Mouse (Mus musculus) cerebellum, adult 2 months (tissue): ENCODE measurements around the gene Ptger1. TPM values are rescaled to one million over a fixed set of nuclear protein-coding genes. Genes with fewer than 3 reads are reported as not detected.
A peak's percentile ranks its signal among the peaks of the same experiment; 100 is the strongest.

Experiments used
- DNase-seq, 2 experiments: peaks; one replicate each; pipeline ENCODE4 v3.0.0; 2021
- H3K27ac ChIP-seq: fragments of 200-500 bp; 2 replicates; pipeline ENCODE4 v1.5.1; 2012; ENCODE audit warnings: low read length, control low read depth, inconsistent platforms; ENCODE audit not compliant: insufficient read depth
- H3K27me3 ChIP-seq: fragments of 200-500 bp; 2 replicates; pipeline ENCODE4 v1.6.1; 2012; ENCODE audit warnings: inconsistent platforms, mild to moderate bottlenecking, low read length, moderate library complexity; ENCODE audit not compliant: control insufficient read depth, insufficient read depth
- H3K4me1 ChIP-seq: fragments of 200-500 bp; 2 replicates; pipeline ENCODE4 v1.6.1; 2011; ENCODE audit warnings: low read length; ENCODE audit not compliant: control insufficient read depth, insufficient read depth
- H3K4me3 ChIP-seq: fragments of 200-500 bp; replicated peaks from 2 replicates; pipeline ENCODE3; 2011; ENCODE audit warnings: mild to moderate bottlenecking, low read depth, low read length, control low read depth; ENCODE audit not compliant: insufficient read depth
- CTCF ChIP-seq: fragments of 200-500 bp; IDR thresholded peaks from 2 replicates; pipeline ENCODE4 v1.5.1; 2011; ENCODE audit warnings: low read depth, mild to moderate bottlenecking, control low read depth, low read length, moderate library complexity, borderline replicate concordance; ENCODE audit not compliant: insufficient read depth
- POLR2A ChIP-seq: fragments of 200-500 bp; IDR thresholded peaks from 2 replicates; pipeline ENCODE4 v1.6.1; 2011; ENCODE audit warnings: low read length, control low read depth, borderline replicate concordance; ENCODE audit not compliant: insufficient read depth
- WGBS: fragments of 180-500 bp; shearing (Covaris S2); methylation state at CpG from one replicate; pipeline ENCODE4 v1.1.7; 2018; 5-methylcytosine and 5-hydroxymethylcytosine counted together
- polyA plus RNA-seq: library from polyadenylated mRNA; depleted of rRNA; stranded (reverse); fragments of >200 nt; gene quantifications from 2 replicates; pipeline ENCODE4 v1.2.3, GENCODE M21; 2012

The Ptger1 gene
- polyA plus RNA-seq, 1 experiment: 0.77 TPM

DNA sequence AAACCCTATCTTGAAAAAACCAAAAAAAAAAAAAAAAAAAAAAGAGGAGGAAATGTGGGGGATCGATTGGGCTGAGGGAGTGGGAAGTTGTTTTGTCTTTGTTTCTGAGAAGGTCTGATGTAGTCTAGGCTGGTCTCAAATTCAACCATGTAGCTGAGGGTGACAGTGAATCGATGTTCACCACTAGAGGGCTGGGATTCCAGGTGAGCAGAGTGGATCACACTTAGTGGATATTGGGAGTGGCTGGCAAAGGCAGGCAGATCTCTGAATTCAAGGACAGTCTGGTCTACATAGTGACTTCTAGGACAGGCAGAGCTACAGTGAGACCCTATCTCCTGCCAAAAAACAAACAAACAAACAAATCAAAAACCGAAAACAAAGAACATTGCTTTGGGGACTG, 41.7 kb upstream of the Ptger1 start:
- TF ChIP-seq POLR2A: no peak
- peak; percentile 67 for TF ChIP-seq CTCF
- peak; percentile 42 to 44 for DNase-seq
- WGBS: 46% methylated on average over 3 of the region's 3 CpGs
- H3K4me1 ChIP-seq: no peaks in the 10 kb centered on the region; the same call in 1 of the 2 replicates
- no peak overlapping the region for H3K4me3 ChIP-seq
- no peak overlapping the region for H3K27ac ChIP-seq
- no peaks in the 10 kb centered on the region for H3K27me3 ChIP-seq

DNA sequence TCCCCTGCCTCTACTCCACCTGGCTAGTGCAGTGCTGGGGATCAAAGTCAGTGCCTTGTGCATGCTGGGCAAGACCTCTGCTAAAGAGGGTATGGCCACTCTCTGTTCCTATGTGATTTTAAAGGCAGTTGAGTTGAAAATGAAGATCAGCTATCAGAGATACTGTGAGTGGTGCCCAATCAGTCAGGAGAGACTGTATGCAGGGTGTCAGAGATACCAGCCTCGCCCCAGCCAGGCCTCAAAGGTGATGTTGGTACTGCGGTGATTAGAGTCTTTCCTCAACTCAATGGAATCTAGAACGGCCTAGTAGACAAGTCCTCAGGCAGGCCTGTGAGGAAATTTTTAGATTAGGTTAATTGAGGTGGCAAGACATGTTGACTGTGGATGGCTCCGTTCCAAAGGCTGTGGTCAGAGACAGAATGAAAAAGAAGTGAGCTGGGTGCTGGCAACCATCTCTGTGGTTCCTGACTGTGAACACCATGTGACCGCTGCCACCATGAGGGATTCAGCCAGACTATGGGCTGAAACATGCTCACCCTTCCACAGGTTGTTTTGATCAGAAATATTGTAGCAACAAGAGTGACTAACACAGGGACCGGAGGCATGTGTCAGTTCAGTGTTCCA, 40.7 kb upstream of the Ptger1 start:
- Histone ChIP-seq H3K27me3 (no peaks in the 10 kb centered on the region), H3K4me1 (no peaks in the 10 kb centered on the region; the same call in 1 of the 2 replicates), H3K4me3 (no peak overlapping the region), H3K27ac (no peak overlapping the region)
- WGBS: 87% methylated on average over 6 of the region's 6 CpGs
- DNase-seq: no peak
- no peak for TF ChIP-seq POLR2A
- no peak for TF ChIP-seq CTCF

DNA sequence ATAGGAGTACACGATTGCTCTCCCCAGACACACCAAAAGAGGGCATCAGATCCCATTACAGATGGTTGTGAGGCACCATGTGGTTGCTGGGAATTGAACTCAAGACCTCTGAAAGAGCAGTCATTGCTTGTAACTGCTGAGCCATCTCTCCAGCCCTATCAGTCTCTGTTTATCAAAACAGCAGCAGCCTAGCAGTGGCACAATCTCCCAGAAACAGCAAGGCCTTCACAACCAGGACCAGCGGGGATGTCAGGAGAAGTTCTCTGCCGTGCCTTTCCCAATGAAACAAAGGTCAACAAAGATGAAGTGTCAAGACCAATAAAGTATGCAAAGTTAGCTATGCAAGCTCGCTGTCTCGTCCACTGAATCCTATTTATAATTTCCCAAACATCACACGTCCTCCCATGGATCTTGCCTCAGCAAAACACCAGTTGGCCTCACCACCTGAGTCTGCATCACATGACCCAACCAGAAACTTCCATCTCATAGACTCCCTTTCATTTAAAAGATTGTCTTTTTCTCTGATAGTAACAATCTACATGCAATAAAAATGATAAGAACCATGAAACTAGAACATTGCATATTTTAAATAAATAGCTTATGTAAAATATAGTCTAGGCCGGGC, 34.3 kb upstream of the Ptger1 start:
- Histone ChIP-seq H3K4me1 (no peaks in the 10 kb centered on the region), H3K27me3 (no peaks in the 10 kb centered on the region), H3K4me3 (no peak overlapping the region), H3K27ac (no peak overlapping the region)
- TF ChIP-seq POLR2A (no peak), CTCF (no peak)
- 86% methylated on average over 7 of the region's 7 CpGs for WGBS
- no peak for DNase-seq

DNA sequence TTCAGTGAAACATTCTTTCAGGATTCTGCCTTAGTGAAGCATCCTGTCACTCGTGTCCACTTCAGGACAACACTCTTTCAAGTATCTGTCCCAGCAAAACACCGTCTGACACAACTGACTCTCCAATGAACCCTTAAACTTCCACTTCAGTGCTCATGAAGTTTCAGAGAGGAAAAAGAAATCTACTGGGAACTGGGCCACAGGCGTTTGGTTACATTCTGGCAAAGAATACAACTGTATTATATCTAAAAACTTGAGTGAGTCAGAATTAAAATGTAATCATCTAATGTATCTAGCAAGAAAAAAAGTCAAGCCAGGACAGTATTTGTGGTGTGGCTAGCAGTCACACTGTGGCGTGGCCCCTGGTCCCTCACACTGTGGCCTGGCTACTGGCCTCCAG, 27.6 kb upstream of the Ptger1 start:
- no peaks in the 10 kb centered on the region for H3K4me1 ChIP-seq
- WGBS: 53% methylated on average over 4 of the region's 4 CpGs
- no peaks in the 10 kb centered on the region for H3K27me3 ChIP-seq
- no peak overlapping the region for H3K27ac ChIP-seq
- TF ChIP-seq CTCF: no peak
- no peak for TF ChIP-seq POLR2A
- no peak overlapping the region for H3K4me3 ChIP-seq
- no peak for DNase-seq

DNA sequence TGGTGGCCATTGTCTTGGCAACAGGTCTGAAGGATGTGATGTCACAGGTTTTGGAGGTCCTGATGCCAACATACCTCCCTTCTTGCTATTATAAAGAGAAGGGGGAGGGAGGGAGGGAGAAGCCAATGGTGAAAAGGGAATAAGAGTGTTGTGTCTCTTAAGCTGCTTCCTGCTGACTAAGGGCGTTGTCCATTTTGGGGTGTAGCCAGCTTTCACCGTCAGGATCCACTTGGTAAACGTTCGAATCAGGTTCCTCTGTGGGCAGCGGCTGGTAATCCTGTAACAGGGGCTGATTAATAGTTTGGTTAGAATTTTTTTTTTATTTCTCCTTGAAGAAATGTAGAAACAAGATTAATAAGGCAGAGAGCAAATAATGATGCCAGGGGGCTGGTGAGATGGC, 26.8 kb upstream of the Ptger1 start:
- no peaks in the 10 kb centered on the region for H3K4me1 ChIP-seq
- TF ChIP-seq POLR2A (no peak), CTCF (no peak)
- WGBS: 68% methylated on average over 5 of the region's 5 CpGs
- no peak overlapping the region for H3K4me3 ChIP-seq
- H3K27me3 ChIP-seq: no peaks in the 10 kb centered on the region
- no peak overlapping the region for H3K27ac ChIP-seq
- DNase-seq: no peak

DNA sequence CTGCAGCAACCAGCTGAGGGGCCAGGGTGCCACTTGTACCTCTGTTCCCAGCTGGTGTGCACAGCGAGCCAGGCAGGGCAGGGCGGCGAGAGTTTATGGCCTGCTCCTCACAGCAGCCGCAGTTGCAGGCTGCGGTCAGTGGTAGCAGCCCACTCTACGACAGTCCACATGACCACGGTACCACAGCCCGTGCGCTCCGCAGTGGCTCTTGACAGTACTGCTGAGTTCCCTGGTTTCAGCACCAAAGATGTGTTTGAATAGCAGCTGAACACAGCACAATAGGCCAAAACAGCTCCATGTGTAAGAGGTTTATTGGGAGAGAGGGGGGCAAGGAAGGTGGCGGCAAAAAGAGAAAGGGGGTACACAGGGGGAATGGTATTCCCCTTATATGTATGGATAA, 19.0 kb upstream of the Ptger1 start:
- TF ChIP-seq CTCF: no peak
- TF ChIP-seq POLR2A: no peak

DNA sequence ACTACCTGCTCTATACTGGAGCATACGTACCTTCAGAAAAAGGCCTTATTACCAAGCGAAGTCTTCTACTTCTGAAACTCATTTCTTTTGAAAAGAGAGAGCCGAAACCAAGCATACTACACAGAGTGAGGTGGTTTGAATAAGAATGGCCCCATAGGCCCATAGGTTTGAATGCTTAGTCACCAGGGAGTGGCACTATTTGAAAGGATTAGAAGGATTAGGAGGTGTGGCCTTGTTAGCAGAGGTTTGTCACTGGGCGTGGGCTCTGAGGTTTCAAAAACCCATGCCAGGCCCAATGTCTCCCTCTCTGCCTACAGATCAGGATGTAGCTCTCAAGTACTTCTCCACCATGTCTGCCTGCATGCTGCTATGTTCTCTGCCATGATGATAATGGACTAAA, 18.4 kb upstream of the Ptger1 start:
- no peaks in the 10 kb centered on the region for H3K27me3 ChIP-seq
- no peak overlapping the region for H3K27ac ChIP-seq
- no peak for DNase-seq
- H3K4me3 ChIP-seq: no peak overlapping the region
- 94% methylated on average over 4 of the region's 4 CpGs for WGBS
- TF ChIP-seq CTCF (no peak), POLR2A (no peak)
- peaks cover 3% of the 10 kb centered on the region; the same call in 1 of the 2 replicates for H3K4me1 ChIP-seq

More for the DNA sequence above, 19.0 kb upstream of the Ptger1 start:
- H3K4me3 ChIP-seq: no peak overlapping the region
- H3K4me1 ChIP-seq: peaks cover 3% of the 10 kb centered on the region; the same call in 1 of the 2 replicates
- 95% methylated on average over 11 of the region's 11 CpGs for WGBS
- H3K27me3 ChIP-seq: no peaks in the 10 kb centered on the region
- DNase-seq: no peak
- H3K27ac ChIP-seq: no peak overlapping the region

DNA sequence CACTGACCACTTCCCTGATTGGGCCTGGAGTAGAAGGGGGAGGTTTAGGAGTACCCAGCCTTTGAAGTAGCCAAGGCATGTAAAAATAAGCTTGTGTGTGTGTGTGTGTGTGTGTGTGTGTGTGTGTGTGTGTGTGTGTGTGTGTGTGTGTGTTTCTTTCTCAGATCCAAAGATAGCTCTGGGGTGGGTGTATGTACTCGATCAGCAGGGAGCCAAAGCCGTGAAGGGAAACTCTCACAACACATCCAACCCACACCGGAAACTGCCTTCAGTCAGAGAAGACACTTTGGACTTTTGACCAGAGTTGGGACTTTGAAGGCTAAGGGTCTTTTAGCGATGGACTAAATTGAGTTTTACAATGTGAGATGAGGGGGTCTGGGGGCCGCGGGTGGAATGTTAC, 16.8 kb upstream of the Ptger1 start:
- Histone ChIP-seq H3K4me1 (peaks cover 3% of the 10 kb centered on the region; the same call in 1 of the 2 replicates), H3K27me3 (no peaks in the 10 kb centered on the region), H3K27ac (no peak overlapping the region), H3K4me3 (no peak overlapping the region)
- 91% methylated on average over 6 of the region's 6 CpGs for WGBS
- no peak for TF ChIP-seq POLR2A
- no peak for TF ChIP-seq CTCF
- no peak for DNase-seq
